ENCODE assay signal across 7 mouse cellular contexts in genomic region chr7:66449971-66450752, GRCm38 (mm10). TPM values are rescaled to one million over a fixed set of nuclear protein-coding genes. Genes with fewer than 3 reads are reported as not detected.
DNase-seq lines count a peak whose midpoint lies in the region; ATAC-seq and TF ChIP-seq lines count a peak whose summit lies in the region.

No protein-coding gene starts in this region.

- DNase-seq in urinary bladder, postnatal 36 days (ENCODE audit: low spot score in 2 of 2), result peak; percentile 26 to 30
- no peak for DNase-seq in urinary bladder, postnatal 4 days (ENCODE audit: low spot score in 2 of 2)
- DNase-seq in embryonic facial prominence, embryonic 14.5 days (ENCODE audit: low spot score), result peak; percentile 92
- DNase-seq in hindbrain, postnatal 0 days (ENCODE audit: low spot score), result peak; percentile 73
- peak; percentile 48 to 49 for DNase-seq in lung, postnatal 4 days
- no peak for DNase-seq in layer of hippocampus, postnatal 14 days (ENCODE audit: low spot score in 2 of 2)
- no peak for DNase-seq in left cerebral cortex, adult 11 months (ENCODE audit: low spot score)

- ATAC-seq in embryonic facial prominence, embryonic 14.5 days (ENCODE audit: low read depth), result peak; percentile 67
- ATAC-seq in hindbrain, postnatal 0 days, result peak; percentile 78

- 0 out of 2 replicates have a peak overlapping the region, but pooled peaks have one; percentile 35 for H3K9ac ChIP-seq in embryonic facial prominence, embryonic 14.5 days (ENCODE audit: low read depth, low read length)
- H3K9ac ChIP-seq in hindbrain, postnatal 0 days (replicated peaks; ENCODE audit: low read length), result no peak overlapping the region

- no peaks in the 10 kb centered on the region for H3K27me3 ChIP-seq in embryonic facial prominence, embryonic 14.5 days (replicated peaks; ENCODE audit: control insufficient read depth, insufficient read depth, low read length)
- no peaks in the 10 kb centered on the region for H3K27me3 ChIP-seq in hindbrain, postnatal 0 days (ENCODE audit: insufficient read depth, low read length)

- peak overlapping the region; percentile 59 for H3K4me2 ChIP-seq in embryonic facial prominence, embryonic 14.5 days (ENCODE audit: low read depth, low read length)
- peak overlapping the region; percentile 56 for H3K4me2 ChIP-seq in hindbrain, postnatal 0 days (ENCODE audit: low read depth, low read length)

- peaks cover 44% of the 10 kb centered on the region for H3K4me1 ChIP-seq in embryonic facial prominence, embryonic 14.5 days (ENCODE audit: control insufficient read depth, insufficient read depth, low read length)
- H3K4me1 ChIP-seq in hindbrain, postnatal 0 days (ENCODE audit: insufficient read depth, low read length), result 0 out of 2 replicates have a peak, but pooled peaks cover 4% of the 10 kb centered on the region

- H3K27ac ChIP-seq in embryonic facial prominence, embryonic 14.5 days (replicated peaks; ENCODE audit: low read depth, low read length), result peak overlapping the region; percentile 46; the same call in 1 of the 2 replicates
- H3K27ac ChIP-seq in hindbrain, postnatal 0 days, result 0 out of 2 replicates have a peak overlapping the region, but pooled peaks have one; percentile 11

- H3K36me3 ChIP-seq in embryonic facial prominence, embryonic 14.5 days (ENCODE audit: control insufficient read depth, insufficient read depth, low read length), result no peaks in the 10 kb centered on the region
- no peaks in the 10 kb centered on the region for H3K36me3 ChIP-seq in hindbrain, postnatal 0 days (ENCODE audit: insufficient read depth, low read length)

- 5% methylated on average over 16 of the region's 16 CpGs for WGBS in embryonic facial prominence, embryonic 14.5 days
- 7% methylated on average over 15 of the region's 16 CpGs for WGBS in hindbrain, postnatal 0 days

- TF ChIP-seq CTCF in hindbrain, postnatal 0 days (IDR thresholded peaks at IDR 0.05; ENCODE audit: low read depth), result no peak

- peak overlapping the region; percentile 22 for H3K4me3 ChIP-seq in embryonic facial prominence, embryonic 14.5 days (ENCODE audit: low read depth, low read length)
- peak overlapping the region; percentile 24 for H3K4me3 ChIP-seq in hindbrain, postnatal 0 days (ENCODE audit: low read length)

- no peaks in the 10 kb centered on the region for H3K9me3 ChIP-seq in embryonic facial prominence, embryonic 14.5 days (ENCODE audit: control insufficient read depth, low read length)
- no peaks in the 10 kb centered on the region for H3K9me3 ChIP-seq in hindbrain, postnatal 0 days (ENCODE audit: low read length)

RNA-seq across cellular contexts. Expression of gene Aldh1a3, which starts 22.8 kb away (rescaled TPM):
- polyA plus RNA-seq in embryonic facial prominence, embryonic 14.5 days (2014; fragmentation: Nextera tagmentation; extraction: Ambion mirVana), result 29.6 and 30.1 TPM in 2 replicates
- total RNA-seq in hindbrain, postnatal 0 days (2014; rRNA removed), result 3.3 and 4.6 TPM in 2 replicates
- polyA plus RNA-seq in hindbrain, postnatal 0 days (2015; fragmentation: Nextera tagmentation; extraction: Ambion mirVana), result 3.5 and 3.7 TPM in 2 replicates
- total RNA-seq in layer of hippocampus, postnatal 14 days (2021), result 1 to 10 TPM; 1.6 TPM

Comparison
In these comparisons a context has a peak if more than half of its experiments do, and no peak if none do; other contexts are left out.
1. DNase-seq: peak in urinary bladder, postnatal 36 days (2 of 2), embryonic facial prominence, embryonic 14.5 days (single experiment), hindbrain, postnatal 0 days (single experiment) and lung, postnatal 4 days (2 of 2); none in urinary bladder, postnatal 4 days (0 of 2), layer of hippocampus, postnatal 14 days (0 of 2) and left cerebral cortex, adult 11 months (single experiment).